Mouse (Mus musculus) forebrain, postnatal 0 days (tissue): ENCODE measurements around the gene Abracl. TPM values are rescaled to one million over a fixed set of nuclear protein-coding genes. Genes with fewer than 3 reads are reported as not detected.

Experiments used
- ATAC-seq: fragments of 200-750 bp; cut with Nextera tagmentation; 2 replicates; pipeline ENCODE4 v1.8.0; 2017; ENCODE audit warnings: mild to moderate bottlenecking, moderate library complexity
- DNase-seq: peaks from one replicate; pipeline ENCODE4 v3.0.0-alpha.2; 2015
- H3K27ac ChIP-seq: fragments of 300-500 bp; sonication (generic); 2 replicates; pipeline ENCODE4 v1.5.1; 2014; ENCODE audit warnings: low read depth, mild to moderate bottlenecking, antibody characterized with exemption, low read length, moderate library complexity, mixed read lengths
- H3K27me3 ChIP-seq: fragments of 300-500 bp; sonication (generic); 2 replicates; pipeline ENCODE4 v1.6.1; 2014; ENCODE audit warnings: mild to moderate bottlenecking, low read length, mixed read lengths; ENCODE audit not compliant: insufficient read depth
- H3K36me3 ChIP-seq: fragments of 300-500 bp; sonication (generic); 2 replicates; pipeline ENCODE4 v1.6.1; 2014; ENCODE audit warnings: mild to moderate bottlenecking, moderate library complexity; ENCODE audit not compliant: insufficient read depth
- H3K4me1 ChIP-seq: fragments of 300-500 bp; sonication (generic); 2 replicates; pipeline ENCODE4 v1.6.1; 2014; ENCODE audit warnings: antibody characterized with exemption; ENCODE audit not compliant: insufficient read depth
- H3K4me2 ChIP-seq: fragments of 300-500 bp; sonication (generic); 2 replicates; pipeline ENCODE4 v1.6.1; 2014; ENCODE audit warnings: low read depth, mild to moderate bottlenecking, moderate library complexity
- H3K4me3 ChIP-seq: fragments of 300-500 bp; sonication (generic); 2 replicates; pipeline ENCODE4 v1.5.1; 2014; ENCODE audit warnings: low read depth, low read length, mixed read lengths
- H3K9ac ChIP-seq: fragments of 300-500 bp; sonication (generic); 2 replicates; pipeline ENCODE4 v1.6.1; 2014; ENCODE audit warnings: mild to moderate bottlenecking
- H3K9me3 ChIP-seq: fragments of 300-500 bp; sonication (generic); 2 replicates; pipeline ENCODE4 v1.6.1; 2016; ENCODE audit warnings: low read length
- CTCF ChIP-seq: sonication (generic); IDR thresholded peaks from 2 replicates; pipeline ENCODE4 v1.5.1; 2016; ENCODE audit warnings: antibody characterized with exemption, control low read depth, low read depth
- WGBS: fragments of 180-500 bp; shearing (Covaris S2); extraction: QIAGEN DNeasy Blood & Tissue Kit; methylation state at CpG from one replicate; pipeline ENCODE4 v1.1.7; 2014; 5-methylcytosine and 5-hydroxymethylcytosine counted together
- polyA plus RNA-seq: library from polyadenylated mRNA; unstranded; fragments of >200 nt; fragmentation: Nextera tagmentation; extraction: Ambion mirVana; gene quantifications from 2 replicates; pipeline ENCODE4 v1.2.1, GENCODE M21; 2015
- total RNA-seq: library from RNA; depleted of rRNA; stranded (reverse); fragments of >200 nt; gene quantifications from 2 replicates; pipeline ENCODE4 v1.2.3, GENCODE M21; 2014

Abracl gene
- total and polyA plus RNA-seq, 2 experiments from 2014 or later, result 39.1 to 71.2 TPM

GRCm38 (mm10) chr10:18007243-18007642 lies 15.8 kb downstream of the Abracl start:
- H3K36me3 ChIP-seq, result no peaks in the 10 kb centered on the region
- no peaks in the 10 kb centered on the region for H3K9me3 ChIP-seq
- H3K27me3 ChIP-seq, result no peaks in the 10 kb centered on the region
- ATAC-seq (no peak), DNase-seq (no peak)
- no peak overlapping the region for H3K4me3 ChIP-seq
- H3K4me1 ChIP-seq, result no peaks in the 10 kb centered on the region
- no peak overlapping the region for H3K27ac ChIP-seq
- no peak overlapping the region for H3K4me2 ChIP-seq
- no peak for TF ChIP-seq CTCF
- H3K9ac ChIP-seq, result no peak overlapping the region
- whole genome bisulfite sequencing, result 78% methylated on average over 3 of the region's 3 CpGs

DNA sequence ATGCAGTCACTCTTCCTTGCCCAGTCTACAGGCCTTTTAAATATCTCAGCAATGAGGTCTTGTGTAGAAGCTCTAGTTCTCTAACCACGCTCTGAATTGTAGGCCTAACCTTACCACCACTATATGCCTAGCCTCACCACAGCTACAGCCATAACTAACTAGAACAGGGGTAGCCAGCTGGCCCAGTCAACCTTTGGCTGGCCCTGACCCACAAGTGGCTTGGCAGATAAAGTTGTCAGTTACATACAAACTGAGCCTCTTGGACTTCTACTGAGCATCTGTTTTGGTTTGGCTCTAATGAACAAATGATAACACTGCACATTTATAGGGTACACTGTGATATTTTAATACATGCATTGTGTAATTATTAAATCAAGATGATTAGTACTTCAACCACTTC lies 16.3 kb downstream of the Abracl start:
- Histone ChIP-seq H3K9me3 (no peaks in the 10 kb centered on the region), H3K9ac (no peak overlapping the region), H3K4me3 (no peak overlapping the region), H3K27me3 (no peaks in the 10 kb centered on the region), H3K27ac (no peak overlapping the region), H3K36me3 (no peaks in the 10 kb centered on the region), H3K4me1 (no peaks in the 10 kb centered on the region), H3K4me2 (no peak overlapping the region)
- WGBS, result 94% methylated on average over 1 of the region's 1 CpGs
- DNase-seq (no peak), ATAC-seq (no peak)
- no peak for TF ChIP-seq CTCF

DNA sequence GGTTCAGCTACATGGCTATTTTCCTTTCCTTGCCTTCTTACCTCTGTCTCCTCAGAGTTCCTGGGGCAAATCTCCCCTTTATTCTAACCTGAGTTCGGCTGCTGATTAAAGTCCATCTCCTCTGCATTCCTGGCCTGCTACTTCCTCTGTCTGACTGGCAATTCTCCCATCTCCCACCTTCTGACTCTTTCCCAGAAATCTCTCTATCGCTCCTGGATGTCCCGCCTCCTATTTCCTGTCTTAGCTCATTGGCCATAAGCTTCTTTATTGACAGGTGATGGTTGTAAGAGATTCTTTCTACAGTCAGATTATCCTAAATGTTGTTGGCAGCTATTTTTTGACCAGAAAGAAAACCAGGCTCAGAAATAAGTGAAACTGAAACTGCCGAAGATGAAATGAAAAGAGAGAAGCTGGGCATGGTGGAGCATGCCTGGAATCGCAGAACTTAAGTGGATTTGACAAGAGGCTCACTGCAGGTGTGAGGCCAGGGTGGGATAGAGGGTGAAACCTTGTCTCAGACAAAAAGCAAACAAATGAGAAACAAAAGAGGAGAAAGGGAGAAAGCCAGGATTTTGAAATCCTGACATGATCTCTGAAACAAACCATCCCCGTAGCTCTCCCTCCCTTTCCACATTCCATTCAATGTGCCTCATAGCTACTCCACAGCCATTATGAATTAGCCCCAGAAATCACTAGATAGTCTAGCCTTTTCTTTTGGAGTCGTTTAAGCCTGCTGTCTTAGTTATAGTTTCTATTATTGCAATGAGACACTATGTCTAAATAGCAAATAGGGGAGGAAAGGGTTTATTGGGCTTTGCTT lies 17.7 kb downstream of the Abracl start:
- H3K4me3 ChIP-seq, result no peak overlapping the region
- H3K4me2 ChIP-seq, result no peak overlapping the region
- no peak overlapping the region for H3K27ac ChIP-seq
- WGBS, result 87% methylated on average over 7 of the region's 7 CpGs
- no peaks in the 10 kb centered on the region for H3K36me3 ChIP-seq
- no peak for DNase-seq
- H3K27me3 ChIP-seq, result no peaks in the 10 kb centered on the region
- H3K9ac ChIP-seq, result no peak overlapping the region
- H3K9me3 ChIP-seq, result no peaks in the 10 kb centered on the region
- no peaks in the 10 kb centered on the region for H3K4me1 ChIP-seq
- no peak for TF ChIP-seq CTCF
- no peak for ATAC-seq

- ATAC-seq, result no peak
- H3K4me1 ChIP-seq, result no peaks in the 10 kb centered on the region
- no peak overlapping the region for H3K27ac ChIP-seq
- no peaks in the 10 kb centered on the region for H3K9me3 ChIP-seq
- no peak overlapping the region for H3K9ac ChIP-seq
- no peak for TF ChIP-seq CTCF
- H3K4me2 ChIP-seq, result no peak overlapping the region
- H3K27me3 ChIP-seq, result no peaks in the 10 kb centered on the region
- H3K4me3 ChIP-seq, result no peak overlapping the region
- no peak for DNase-seq
- WGBS, result 87% methylated on average over 12 of the region's 12 CpGs
- no peaks in the 10 kb centered on the region for H3K36me3 ChIP-seq
Observed at GRCm38 (mm10) chr10:18003966-18004637, 19.0 kb downstream of the Abracl start.

GRCm38 (mm10) chr10:17990576-17990975 lies 32.5 kb downstream of the Abracl start:
- no peaks in the 10 kb centered on the region for H3K9me3 ChIP-seq

DNA sequence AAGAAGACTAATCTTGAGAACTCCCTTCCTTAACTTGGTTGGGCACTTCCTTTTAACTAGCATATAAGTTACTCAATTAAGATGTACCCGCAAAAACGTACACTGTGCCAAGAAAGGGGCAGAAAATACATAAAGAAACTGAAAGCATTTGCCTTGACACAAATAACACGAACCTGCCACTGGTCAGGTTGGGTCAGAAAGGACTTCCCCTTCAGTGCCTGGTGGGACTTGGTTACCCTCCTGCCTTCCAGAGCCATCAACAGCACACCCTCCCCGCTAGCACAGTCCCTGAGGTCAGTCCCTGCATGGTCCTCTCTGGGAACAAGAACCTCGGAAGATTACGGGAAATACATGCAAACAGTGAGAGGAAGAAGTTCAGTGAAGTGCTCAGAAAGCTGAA lies 34.0 kb downstream of the Abracl start:
- WGBS, result 72% methylated on average over 6 of the region's 6 CpGs

More at GRCm38 (mm10) chr10:17990576-17990975, 32.5 kb downstream of the Abracl start:
- no peaks in the 10 kb centered on the region for H3K4me1 ChIP-seq
- H3K27me3 ChIP-seq, result no peaks in the 10 kb centered on the region
- DNase-seq (no peak), ATAC-seq (no peak)
- no peaks in the 10 kb centered on the region for H3K36me3 ChIP-seq
- no peak overlapping the region for H3K4me2 ChIP-seq
- no peak overlapping the region for H3K27ac ChIP-seq
- no peak overlapping the region for H3K4me3 ChIP-seq
- no peak overlapping the region for H3K9ac ChIP-seq
- 90% methylated on average over 4 of the region's 4 CpGs for WGBS
- no peak for TF ChIP-seq CTCF

DNA sequence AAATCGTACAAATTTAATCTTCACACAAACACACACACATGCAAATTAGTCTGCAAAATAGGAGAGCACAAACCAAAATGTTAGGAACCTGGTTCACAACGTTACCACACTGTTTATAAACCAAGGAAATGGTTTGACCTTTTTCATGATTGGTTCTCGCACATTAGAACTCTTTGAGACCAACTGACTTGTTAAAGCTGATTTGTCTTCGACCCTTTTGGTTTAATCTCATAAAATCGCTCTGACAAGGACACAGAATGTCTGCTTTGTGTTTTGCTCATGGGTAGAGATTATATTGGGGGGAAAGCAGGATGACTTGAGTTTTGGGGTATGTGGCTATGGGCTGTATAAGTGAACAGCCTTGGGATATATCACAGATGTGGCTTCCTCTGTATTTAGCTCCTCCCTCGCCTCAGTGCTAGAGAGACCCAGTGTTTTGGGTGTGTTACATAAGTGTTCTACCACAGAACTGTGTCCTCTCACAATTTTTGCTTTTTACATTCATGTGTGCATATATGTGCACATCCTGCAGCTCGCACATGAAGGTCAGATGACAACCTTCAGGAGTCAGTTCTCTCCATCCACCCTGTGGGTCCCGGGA lies 35.2 kb downstream of the Abracl start:
- Histone ChIP-seq H3K27me3 (no peaks in the 10 kb centered on the region), H3K27ac (no peak overlapping the region), H3K36me3 (no peaks in the 10 kb centered on the region), H3K4me2 (no peak overlapping the region), H3K4me3 (no peak overlapping the region), H3K4me1 (no peaks in the 10 kb centered on the region), H3K9ac (no peak overlapping the region), H3K9me3 (no peaks in the 10 kb centered on the region)
- DNase-seq, result no peak
- TF ChIP-seq CTCF, result no peak
- whole genome bisulfite sequencing, result 77% methylated on average over 8 of the region's 8 CpGs
- ATAC-seq, result no peak

More for the DNA sequence above, 34.0 kb downstream of the Abracl start:
- no peak for TF ChIP-seq CTCF
- Histone ChIP-seq H3K4me3 (no peak overlapping the region), H3K9me3 (no peaks in the 10 kb centered on the region), H3K4me2 (no peak overlapping the region), H3K27me3 (no peaks in the 10 kb centered on the region), H3K9ac (no peak overlapping the region), H3K4me1 (no peaks in the 10 kb centered on the region), H3K36me3 (no peaks in the 10 kb centered on the region), H3K27ac (no peak overlapping the region)
- DNase-seq (no peak), ATAC-seq (no peak)
